Mouse (Mus musculus): Measurements from ENCODE around the gene B3gnt7. TPM values are rescaled to one million over a fixed set of nuclear protein-coding genes. Genes with fewer than 3 reads are reported as not detected.
A peak's percentile ranks its signal among the peaks of the same experiment; 100 is the strongest.

B3gnt7 gene
- polyA plus RNA-seq (2012; rRNA removed): 1.3 and 1.5 TPM in 2 replicates

- H3K4me1 ChIP-seq (ENCODE audit: control insufficient read depth, insufficient read depth, low read length): no peaks in the 10 kb centered on the region
- H3K4me3 ChIP-seq (ENCODE audit: insufficient read depth, low read length): peak within 1 kb of the TSS; percentile 34
- no peak within 1 kb of the TSS for H3K27ac ChIP-seq (ENCODE audit: insufficient read depth, low read length)
- TF ChIP-seq POLR2A (IDR thresholded peaks at IDR 0.05; ENCODE audit: extremely low read depth, insufficient read depth, low read length): no peak
- TF ChIP-seq CTCF (IDR thresholded peaks at IDR 0.05; ENCODE audit: extremely low read depth, insufficient read depth, low read length): no peak
Measured at GRCm38 (mm10) chr1:86302532-86302931, at the start of gene B3gnt7. Gene B3gnt7 (plus strand): TSS chr1:86302832.

- Histone ChIP-seq H3K4me1 (ENCODE audit: control insufficient read depth, insufficient read depth, low read length) (no peaks in the 10 kb centered on the region; the same call in 1 of the 2 replicates), H3K27ac (ENCODE audit: insufficient read depth, low read length) (no peak overlapping the region), H3K4me3 (ENCODE audit: insufficient read depth, low read length) (no peak overlapping the region)
- no peak for TF ChIP-seq POLR2A (IDR thresholded peaks at IDR 0.05; ENCODE audit: extremely low read depth, insufficient read depth, low read length)
- no peak for TF ChIP-seq CTCF (IDR thresholded peaks at IDR 0.05; ENCODE audit: extremely low read depth, insufficient read depth, low read length)
Measured at GRCm38 (mm10) chr1:86253410-86253809, 49.2 kb upstream of the B3gnt7 start.

GRCm38 (mm10) chr1:86256311-86256710 lies 46.3 kb upstream of the B3gnt7 start:
- TF ChIP-seq CTCF (IDR thresholded peaks at IDR 0.05; ENCODE audit: extremely low read depth, insufficient read depth, low read length): no peak
- TF ChIP-seq POLR2A (IDR thresholded peaks at IDR 0.05; ENCODE audit: extremely low read depth, insufficient read depth, low read length): no peak
- no peak overlapping the region for H3K27ac ChIP-seq (ENCODE audit: insufficient read depth, low read length)
- H3K4me3 ChIP-seq (ENCODE audit: insufficient read depth, low read length): no peak overlapping the region
- H3K4me1 ChIP-seq (ENCODE audit: control insufficient read depth, insufficient read depth, low read length): no peaks in the 10 kb centered on the region; the same call in 1 of the 2 replicates

DNA sequence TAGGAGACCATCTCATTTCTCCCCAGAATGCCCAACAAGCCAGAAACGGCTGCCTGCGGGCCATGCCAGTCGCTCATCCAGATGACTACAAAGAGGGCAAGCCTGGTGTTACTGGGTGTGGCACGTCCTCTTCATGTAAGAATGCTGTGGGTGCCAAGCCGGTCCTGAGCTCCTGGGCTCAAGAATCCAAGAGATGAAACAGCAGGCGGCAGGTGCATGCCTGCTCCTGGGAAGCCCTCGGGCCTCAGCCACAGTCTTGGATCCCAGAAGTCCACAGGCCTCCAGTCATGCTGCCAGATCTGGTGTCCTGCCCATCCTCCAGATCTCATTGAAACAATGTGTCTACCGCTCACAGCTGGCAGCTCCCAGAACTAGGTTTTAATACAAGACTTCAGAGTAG lies 45.4 kb upstream of the B3gnt7 start:
- Histone ChIP-seq H3K4me1 (ENCODE audit: control insufficient read depth, insufficient read depth, low read length) (no peaks in the 10 kb centered on the region; the same call in 1 of the 2 replicates), H3K27ac (ENCODE audit: insufficient read depth, low read length) (no peak overlapping the region), H3K4me3 (ENCODE audit: insufficient read depth, low read length) (no peak overlapping the region)
- TF ChIP-seq POLR2A (IDR thresholded peaks at IDR 0.05; ENCODE audit: extremely low read depth, insufficient read depth, low read length): no peak
- TF ChIP-seq CTCF (IDR thresholded peaks at IDR 0.05; ENCODE audit: extremely low read depth, insufficient read depth, low read length): no peak

DNA sequence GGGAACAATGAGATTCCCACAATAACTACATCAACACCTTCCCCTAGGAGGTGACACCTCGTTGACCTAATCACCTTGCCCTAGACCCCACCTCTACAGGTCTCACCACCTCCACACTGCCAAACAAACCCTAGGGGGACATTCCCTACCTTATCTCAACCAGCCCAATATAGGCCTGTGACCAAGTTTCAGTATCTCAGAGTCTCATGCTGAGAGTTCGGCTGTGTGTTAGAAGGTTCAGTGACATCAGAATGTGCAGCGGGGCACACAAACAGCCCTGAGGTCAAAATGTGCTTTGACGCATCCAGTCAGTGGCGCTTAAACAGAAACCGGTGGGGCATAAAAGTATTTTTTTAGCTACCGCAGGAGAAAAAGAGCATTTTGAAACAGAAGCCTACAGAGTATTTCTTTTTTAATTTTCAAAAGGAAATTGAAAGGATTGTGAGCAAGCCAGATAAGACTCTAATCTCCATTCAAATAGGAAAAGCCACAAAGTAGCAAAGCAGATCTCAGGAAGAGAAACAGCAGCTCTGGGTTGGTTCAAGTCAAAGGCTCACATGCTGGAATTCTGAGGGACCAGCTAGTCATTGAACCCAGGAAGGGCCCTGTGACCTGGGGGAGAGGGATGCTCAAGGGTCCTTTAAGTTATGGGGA lies 44.3 kb upstream of the B3gnt7 start:
- H3K27ac ChIP-seq (ENCODE audit: insufficient read depth, low read length): no peak overlapping the region
- no peaks in the 10 kb centered on the region; the same call in 1 of the 2 replicates for H3K4me1 ChIP-seq (ENCODE audit: control insufficient read depth, insufficient read depth, low read length)
- H3K4me3 ChIP-seq (ENCODE audit: insufficient read depth, low read length): no peak overlapping the region
- TF ChIP-seq POLR2A (IDR thresholded peaks at IDR 0.05; ENCODE audit: extremely low read depth, insufficient read depth, low read length): no peak
- no peak for TF ChIP-seq CTCF (IDR thresholded peaks at IDR 0.05; ENCODE audit: extremely low read depth, insufficient read depth, low read length)

DNA sequence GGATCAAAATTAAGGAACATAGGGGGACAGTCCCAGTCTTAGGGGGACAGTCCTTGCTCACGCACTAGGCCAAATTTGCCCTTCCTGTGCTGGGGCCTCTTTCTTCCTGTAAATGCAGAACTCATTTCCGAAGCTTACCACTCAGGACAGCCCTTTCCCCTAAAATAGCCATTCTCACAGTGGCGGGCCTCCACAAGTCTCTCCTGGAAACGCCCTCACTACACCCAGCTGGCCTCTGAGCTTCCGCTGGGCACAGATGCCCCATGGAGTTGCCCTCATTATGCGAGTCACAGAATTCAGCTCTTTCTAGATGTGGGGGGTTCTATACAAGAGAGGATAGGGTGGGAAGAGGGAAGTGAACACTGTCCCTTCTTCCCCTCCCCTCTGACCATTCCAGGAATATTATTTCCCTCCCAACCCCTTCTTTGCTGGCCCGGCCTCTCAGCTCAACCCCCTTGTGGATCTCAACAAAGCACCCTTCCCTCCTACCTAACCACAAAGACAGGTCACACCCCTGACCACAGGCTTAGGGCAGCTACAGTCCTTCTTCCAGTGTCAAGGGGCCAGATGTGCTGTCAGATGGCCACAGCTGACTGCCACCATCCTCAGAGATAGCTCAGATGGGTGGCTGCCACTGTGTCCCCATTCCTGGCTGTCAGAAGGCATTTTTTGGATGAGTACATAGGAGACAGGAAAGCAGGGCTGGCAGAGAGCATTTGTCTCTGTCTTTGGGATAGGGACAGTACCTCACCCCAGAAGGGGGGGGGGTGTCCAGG lies 38.9 kb upstream of the B3gnt7 start:
- Histone ChIP-seq H3K4me3 (ENCODE audit: insufficient read depth, low read length) (no peak overlapping the region), H3K4me1 (ENCODE audit: control insufficient read depth, insufficient read depth, low read length) (no peaks in the 10 kb centered on the region), H3K27ac (ENCODE audit: insufficient read depth, low read length) (no peak overlapping the region)
- no peak for TF ChIP-seq POLR2A (IDR thresholded peaks at IDR 0.05; ENCODE audit: extremely low read depth, insufficient read depth, low read length)
- TF ChIP-seq CTCF (IDR thresholded peaks at IDR 0.05; ENCODE audit: extremely low read depth, insufficient read depth, low read length): no peak

DNA sequence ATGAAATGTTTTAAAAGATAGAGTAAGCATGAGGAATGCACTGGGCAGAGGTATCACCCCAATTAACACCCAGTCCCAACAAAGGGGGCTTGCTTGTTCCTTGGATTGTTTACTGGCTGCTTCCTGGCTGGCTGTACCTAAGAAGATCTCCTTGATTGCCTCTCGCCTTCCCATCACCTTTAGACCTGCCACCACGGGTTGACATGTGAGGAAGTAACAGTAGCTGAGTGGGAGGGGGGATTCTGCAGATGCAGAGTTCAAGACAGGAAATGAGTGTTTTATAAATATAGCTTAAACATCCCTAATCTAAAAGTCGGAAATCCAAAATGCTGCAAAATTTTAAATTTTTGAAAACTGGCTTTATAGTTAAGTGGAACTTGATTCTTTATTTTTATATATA lies 37.6 kb upstream of the B3gnt7 start:
- Histone ChIP-seq H3K4me3 (ENCODE audit: insufficient read depth, low read length) (no peak overlapping the region), H3K27ac (ENCODE audit: insufficient read depth, low read length) (no peak overlapping the region), H3K4me1 (ENCODE audit: control insufficient read depth, insufficient read depth, low read length) (no peaks in the 10 kb centered on the region)
- TF ChIP-seq CTCF (IDR thresholded peaks at IDR 0.05; ENCODE audit: extremely low read depth, insufficient read depth, low read length) (no peak), POLR2A (IDR thresholded peaks at IDR 0.05; ENCODE audit: extremely low read depth, insufficient read depth, low read length) (no peak)

- no peak for TF ChIP-seq POLR2A (IDR thresholded peaks at IDR 0.05; ENCODE audit: extremely low read depth, insufficient read depth, low read length)
- H3K27ac ChIP-seq (ENCODE audit: insufficient read depth, low read length): no peak overlapping the region
- no peak overlapping the region for H3K4me3 ChIP-seq (ENCODE audit: insufficient read depth, low read length)
- H3K4me1 ChIP-seq (ENCODE audit: control insufficient read depth, insufficient read depth, low read length): no peaks in the 10 kb centered on the region
Measured at GRCm38 (mm10) chr1:86268492-86269189, 34.0 kb upstream of the B3gnt7 start.

- H3K27ac ChIP-seq (ENCODE audit: insufficient read depth, low read length): no peak overlapping the region
- H3K4me3 ChIP-seq (ENCODE audit: insufficient read depth, low read length): no peak overlapping the region
- H3K4me1 ChIP-seq (ENCODE audit: control insufficient read depth, insufficient read depth, low read length): no peaks in the 10 kb centered on the region
- no peak for TF ChIP-seq CTCF (IDR thresholded peaks at IDR 0.05; ENCODE audit: extremely low read depth, insufficient read depth, low read length)
- TF ChIP-seq POLR2A (IDR thresholded peaks at IDR 0.05; ENCODE audit: extremely low read depth, insufficient read depth, low read length): no peak
Measured at GRCm38 (mm10) chr1:86269190-86269508, 33.5 kb upstream of the B3gnt7 start.
